Mouse (Mus musculus) stomach, embryonic 15.5 days (tissue): ENCODE measurements around the gene 6030408B16Rik. TPM values are rescaled to one million over a fixed set of nuclear protein-coding genes. Genes with fewer than 3 reads are reported as not detected.
"Not testable (repeated sequence)": the region's sequence is repeated elsewhere in the genome, so short reads cannot be mapped to it uniquely, and the experiment has no call there.

Source experiments
- ATAC-seq: fragments of 200-750 bp; cut with Nextera tagmentation; 2 replicates; pipeline ENCODE4 v1.8.0; 2017; ENCODE audit warnings: low read depth, moderate number of reproducible peaks, moderate TSS enrichment; ENCODE audit not compliant: insufficient read depth, low FRiP score
- H3K27ac ChIP-seq: fragments of 300-500 bp; sonication (generic); 2 replicates; pipeline ENCODE4 v1.5.1; 2015; ENCODE audit warnings: mild to moderate bottlenecking, inconsistent platforms
- H3K27me3 ChIP-seq: fragments of 300-500 bp; sonication (generic); replicated peaks from 2 replicates; pipeline ENCODE4 v1.6.1; 2015; ENCODE audit warnings: inconsistent platforms
- H3K36me3 ChIP-seq: fragments of 300-500 bp; sonication (generic); 2 replicates; pipeline ENCODE4 v1.6.1; 2015; ENCODE audit warnings: inconsistent platforms
- H3K4me1 ChIP-seq: fragments of 300-500 bp; sonication (generic); 2 replicates; pipeline ENCODE4 v1.6.1; 2015; ENCODE audit warnings: inconsistent platforms
- H3K4me2 ChIP-seq: fragments of 300-500 bp; sonication (generic); 2 replicates; pipeline ENCODE4 v1.6.1; 2015; ENCODE audit warnings: mild to moderate bottlenecking, inconsistent platforms
- H3K4me3 ChIP-seq: fragments of 300-500 bp; sonication (generic); replicated peaks from 2 replicates; pipeline ENCODE4 v1.5.1; 2015; ENCODE audit warnings: inconsistent platforms
- H3K9ac ChIP-seq: fragments of 300-500 bp; sonication (generic); 2 replicates; pipeline ENCODE4 v1.6.1; 2015; ENCODE audit warnings: inconsistent platforms
- H3K9me3 ChIP-seq: fragments of 300-500 bp; sonication (generic); 2 replicates; pipeline ENCODE4 v1.6.1; 2016; ENCODE audit warnings: inconsistent platforms
- WGBS: fragments of 180-500 bp; shearing (Covaris S2); methylation state at CpG from one replicate; pipeline ENCODE4 v1.1.7; 2015; 5-methylcytosine and 5-hydroxymethylcytosine counted together
- polyA plus RNA-seq: library from polyadenylated mRNA; unstranded; fragments of >200 nt; fragmentation: Nextera tagmentation; extraction: Ambion mirVana; gene quantifications from 2 replicates; pipeline ENCODE4 v1.2.1, GENCODE M21; 2015

Gene 6030408B16Rik
- polyA plus RNA-seq, 1 experiment from 2014 or later, result 11.6 TPM

- 39% methylated on average over 14 of the region's 14 CpGs for WGBS
- H3K9ac ChIP-seq, result no peak overlapping the region
- no peaks in the 10 kb centered on the region for H3K9me3 ChIP-seq
- no peak overlapping the region for H3K4me2 ChIP-seq
- peaks cover 16% of the 10 kb centered on the region for H3K4me1 ChIP-seq
- ATAC-seq, result no peak
- no peaks in the 10 kb centered on the region for H3K36me3 ChIP-seq
- H3K27ac ChIP-seq, result no peak overlapping the region
- H3K27me3 ChIP-seq, result no peaks in the 10 kb centered on the region
- no peak overlapping the region for H3K4me3 ChIP-seq
Measured at GRCm38 (mm10) chr15:101318889-101319765, 26.1 kb downstream of the 6030408B16Rik start.

DNA sequence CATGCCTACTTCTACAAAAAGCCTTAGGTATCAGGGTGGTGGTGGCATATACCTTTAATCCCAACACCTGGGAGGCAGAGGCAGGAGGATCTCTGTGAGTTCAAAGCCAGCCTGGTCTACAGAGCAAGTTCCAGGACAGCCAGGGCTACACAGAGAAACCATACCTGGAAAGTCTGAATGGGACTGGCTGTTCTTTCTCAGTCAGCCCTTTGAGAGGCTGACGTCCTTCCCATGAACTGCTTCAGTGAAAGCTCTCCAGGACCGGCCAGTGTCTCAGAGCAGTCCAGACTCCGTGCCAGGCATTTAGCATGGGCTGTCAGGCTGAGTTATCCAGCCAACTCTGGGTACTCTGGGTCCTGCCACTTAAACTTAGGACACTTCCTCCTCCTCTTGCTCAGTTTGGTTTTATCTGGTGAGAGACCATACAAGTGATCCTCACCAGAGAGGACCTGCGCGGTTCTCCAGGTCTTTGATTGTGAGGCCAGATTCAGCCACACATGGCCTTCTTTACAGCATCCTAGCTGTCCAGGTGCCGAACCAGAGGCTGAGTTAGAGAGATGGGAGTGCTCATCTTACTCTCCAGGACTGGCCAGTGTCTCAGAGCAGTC, 27.1 kb downstream of the 6030408B16Rik start:
- Histone ChIP-seq H3K27ac (peak overlapping the region; percentile 42; the same call in 1 of the 2 replicates), H3K4me2 (no peak overlapping the region), H3K9me3 (no peaks in the 10 kb centered on the region), H3K4me3 (no peak overlapping the region), H3K9ac (no peak overlapping the region), H3K27me3 (no peaks in the 10 kb centered on the region), H3K4me1 (peaks cover 16% of the 10 kb centered on the region), H3K36me3 (no peaks in the 10 kb centered on the region)
- ATAC-seq, result no peak
- WGBS, result 65% methylated on average over 6 of the region's 6 CpGs

DNA sequence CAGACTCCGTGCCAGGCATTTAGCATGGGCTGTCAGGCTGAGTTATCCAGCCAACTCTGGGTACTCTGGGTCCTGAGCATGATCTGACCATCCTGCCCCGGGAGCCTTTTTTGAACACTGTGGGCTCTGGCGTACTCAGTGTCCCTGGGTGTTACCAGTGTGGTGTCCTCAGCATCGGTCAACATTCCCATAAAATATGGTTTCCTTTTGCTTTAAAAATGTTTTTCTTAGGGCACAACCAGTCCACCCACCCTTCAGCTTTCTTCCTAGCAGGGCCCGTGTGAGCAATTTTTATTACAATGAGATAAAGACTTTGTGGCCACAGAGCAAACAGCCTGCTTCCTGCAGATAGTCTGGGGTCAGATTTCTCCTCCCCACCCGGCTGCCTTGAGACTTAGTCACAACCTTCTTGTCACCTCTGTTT, 27.6 kb downstream of the 6030408B16Rik start:
- Histone ChIP-seq H3K9me3 (no peaks in the 10 kb centered on the region), H3K4me1 (peaks cover 15% of the 10 kb centered on the region), H3K36me3 (no peaks in the 10 kb centered on the region), H3K27me3 (no peaks in the 10 kb centered on the region), H3K4me2 (no peak overlapping the region), H3K27ac (peak overlapping the region; percentile 42; the same call in 1 of the 2 replicates), H3K4me3 (no peak overlapping the region), H3K9ac (no peak overlapping the region)
- WGBS, result 43% methylated on average over 6 of the region's 6 CpGs
- no peak for ATAC-seq

DNA sequence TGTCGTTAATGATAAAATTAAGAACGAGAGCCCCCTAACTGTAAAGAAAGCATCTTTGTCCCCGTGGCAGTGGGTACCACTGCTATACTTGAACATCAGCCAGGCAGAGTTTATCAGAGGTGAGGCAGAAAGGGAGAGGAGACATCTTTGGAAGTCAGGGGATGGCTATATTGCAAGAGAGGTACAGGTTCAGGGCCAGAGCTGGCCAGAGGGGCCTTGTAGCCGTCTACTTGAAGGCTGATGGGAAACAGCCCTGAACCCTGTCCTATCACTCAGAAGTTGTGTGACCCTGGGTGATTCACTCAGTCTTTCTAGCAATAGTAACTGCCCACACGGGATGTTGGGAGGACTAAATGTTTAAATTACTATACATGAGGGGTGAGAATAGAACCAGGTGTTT, 28.1 kb downstream of the 6030408B16Rik start:
- no peak overlapping the region for H3K9ac ChIP-seq
- H3K27me3 ChIP-seq, result no peaks in the 10 kb centered on the region
- H3K27ac ChIP-seq, result 0 out of 2 replicates have a peak overlapping the region, but pooled peaks have one; percentile 33
- H3K36me3 ChIP-seq, result no peaks in the 10 kb centered on the region
- no peaks in the 10 kb centered on the region for H3K9me3 ChIP-seq
- peaks cover 16% of the 10 kb centered on the region for H3K4me1 ChIP-seq
- 36% methylated on average over 5 of the region's 5 CpGs for WGBS
- H3K4me3 ChIP-seq, result no peak overlapping the region
- H3K4me2 ChIP-seq, result no peak overlapping the region
- no peak for ATAC-seq

DNA sequence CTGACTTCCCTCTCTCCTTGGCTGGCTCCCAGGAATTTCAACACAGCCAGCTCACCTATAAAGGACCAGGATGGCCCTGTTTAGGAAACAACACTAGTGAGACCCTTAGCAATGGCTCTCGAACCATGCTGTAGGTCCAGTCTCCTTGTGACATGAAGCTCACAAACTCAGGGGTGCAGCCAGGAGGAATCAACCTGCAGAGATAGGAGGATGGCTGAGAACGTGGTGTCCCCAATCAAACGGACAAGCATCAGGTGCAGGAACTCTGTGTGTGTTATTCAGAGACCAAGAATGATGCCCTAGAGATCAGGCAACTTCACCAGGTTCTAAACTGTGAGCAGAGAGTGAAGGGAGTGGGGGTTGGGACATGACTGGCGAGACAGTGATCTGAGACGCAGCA, 29.1 kb downstream of the 6030408B16Rik start:
- H3K4me1 ChIP-seq, result peaks cover 26% of the 10 kb centered on the region
- H3K27me3 ChIP-seq, result no peaks in the 10 kb centered on the region
- no peak for ATAC-seq
- H3K27ac ChIP-seq, result no peak overlapping the region
- 85% methylated on average over 5 of the region's 5 CpGs for WGBS
- no peaks in the 10 kb centered on the region for H3K36me3 ChIP-seq
- no peak overlapping the region for H3K4me3 ChIP-seq
- no peak overlapping the region for H3K4me2 ChIP-seq
- no peaks in the 10 kb centered on the region for H3K9me3 ChIP-seq
- H3K9ac ChIP-seq, result no peak overlapping the region

- no peaks in the 10 kb centered on the region for H3K36me3 ChIP-seq
- H3K9me3 ChIP-seq, result no peaks in the 10 kb centered on the region
- no peak overlapping the region for H3K4me2 ChIP-seq
- H3K27me3 ChIP-seq, result no peaks in the 10 kb centered on the region
- H3K4me3 ChIP-seq, result no peak overlapping the region
- no peak overlapping the region for H3K27ac ChIP-seq
- no peak overlapping the region for H3K9ac ChIP-seq
- ATAC-seq, result no peak
- 88% methylated on average over 7 of the region's 7 CpGs for WGBS
- H3K4me1 ChIP-seq, result peaks cover 26% of the 10 kb centered on the region
Measured at GRCm38 (mm10) chr15:101322640-101323039, 29.6 kb downstream of the 6030408B16Rik start.

- Histone ChIP-seq H3K9me3 (no peaks in the 10 kb centered on the region), H3K4me3 (no peak overlapping the region), H3K4me2 (no peak overlapping the region), H3K9ac (no peak overlapping the region), H3K27me3 (no peaks in the 10 kb centered on the region), H3K36me3 (no peaks in the 10 kb centered on the region), H3K27ac (no peak overlapping the region), H3K4me1 (peaks cover 26% of the 10 kb centered on the region)
- ATAC-seq, result no peak
- WGBS, result 94% methylated on average over 5 of the region's 5 CpGs
Measured at GRCm38 (mm10) chr15:101323511-101323910, 30.5 kb downstream of the 6030408B16Rik start.

GRCm38 (mm10) chr15:101324409-101324808, 31.4 kb downstream of the 6030408B16Rik start:
- not testable (repeated sequence) for H3K9ac ChIP-seq, H3K27me3 ChIP-seq, H3K36me3 ChIP-seq, H3K27ac ChIP-seq, H3K4me2 ChIP-seq, ATAC-seq, H3K4me3 ChIP-seq, H3K9me3 ChIP-seq
- peaks cover 21% of the 10 kb centered on the region for H3K4me1 ChIP-seq

DNA sequence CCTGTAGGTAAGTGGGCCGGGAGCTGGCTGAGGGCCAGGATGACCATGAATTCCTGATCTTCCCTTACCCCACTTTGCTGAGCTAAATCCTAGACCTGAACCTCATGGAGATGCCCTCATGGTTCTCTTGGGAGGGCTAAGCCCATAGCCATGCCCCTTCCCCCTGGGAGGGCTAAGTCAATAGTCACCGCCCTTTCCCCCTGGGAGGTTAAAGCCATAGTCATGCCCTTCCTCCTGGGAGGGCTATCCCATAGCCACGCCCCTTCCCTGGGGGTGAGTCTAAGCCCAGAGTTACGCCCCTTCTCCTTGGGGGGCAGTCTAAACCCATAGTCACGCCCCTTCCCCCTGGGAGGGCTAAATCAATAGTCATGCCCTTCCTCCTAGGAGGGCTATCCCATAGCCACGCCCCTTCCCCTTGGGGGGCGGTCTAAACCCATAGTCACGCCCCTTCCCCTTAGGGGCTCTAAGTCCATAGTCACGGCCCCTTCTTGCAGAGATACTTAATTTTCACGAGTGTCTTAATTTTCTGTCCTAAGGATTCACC, 33.1 kb downstream of the 6030408B16Rik start:
- WGBS, result 39% methylated on average over 10 of the region's 10 CpGs
- Histone ChIP-seq H3K4me1 (peaks cover 28% of the 10 kb centered on the region), H3K36me3 (no peaks in the 10 kb centered on the region), H3K27ac (peak overlapping the region; percentile 54; the same call in 1 of the 2 replicates), H3K9me3 (no peaks in the 10 kb centered on the region), H3K4me3 (no peak overlapping the region), H3K4me2 (no peak overlapping the region), H3K9ac (no peak overlapping the region), H3K27me3 (no peaks in the 10 kb centered on the region)
- no peak for ATAC-seq

DNA sequence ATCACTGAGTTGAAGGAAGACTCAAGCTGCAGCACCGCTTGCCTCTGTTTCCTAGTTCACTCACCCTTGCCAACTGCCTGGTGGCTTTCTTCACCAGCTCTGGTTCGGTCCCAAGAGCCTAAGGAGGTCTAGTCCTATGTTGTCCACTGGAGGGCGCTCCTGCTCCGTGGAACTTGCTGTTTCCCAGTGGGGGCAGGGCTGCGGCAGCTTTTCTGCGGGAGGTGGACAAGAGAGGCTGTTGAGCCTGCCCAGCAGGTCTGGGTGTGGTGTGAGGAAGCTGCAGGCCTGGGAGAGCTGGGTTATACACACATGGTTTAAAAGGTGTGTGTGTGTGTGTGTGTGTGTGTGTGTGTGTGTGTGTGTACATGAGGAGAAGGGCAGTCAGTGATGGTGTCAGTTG, 34.3 kb downstream of the 6030408B16Rik start:
- Histone ChIP-seq H3K36me3 (no peaks in the 10 kb centered on the region), H3K4me2 (no peak overlapping the region), H3K4me3 (no peak overlapping the region), H3K27ac (peak overlapping the region; percentile 67), H3K4me1 (peaks cover 30% of the 10 kb centered on the region), H3K9me3 (no peaks in the 10 kb centered on the region), H3K27me3 (no peaks in the 10 kb centered on the region), H3K9ac (no peak overlapping the region)
- WGBS, result 6% methylated on average over 6 of the region's 6 CpGs
- peak; percentile 82 for ATAC-seq

- H3K9ac ChIP-seq, result no peak overlapping the region
- no peak overlapping the region for H3K4me2 ChIP-seq
- peak overlapping the region; percentile 51 for H3K27ac ChIP-seq
- no peaks in the 10 kb centered on the region for H3K9me3 ChIP-seq
- 62% methylated on average over 3 of the region's 3 CpGs for WGBS
- peaks cover 30% of the 10 kb centered on the region for H3K4me1 ChIP-seq
- H3K27me3 ChIP-seq, result no peaks in the 10 kb centered on the region
- H3K36me3 ChIP-seq, result no peaks in the 10 kb centered on the region
- ATAC-seq, result no peak
- no peak overlapping the region for H3K4me3 ChIP-seq
Measured at GRCm38 (mm10) chr15:101328876-101329563, 36.0 kb downstream of the 6030408B16Rik start.

- Histone ChIP-seq H3K9ac (no peak overlapping the region), H3K27ac (peak overlapping the region; percentile 51), H3K4me3 (no peak overlapping the region), H3K4me1 (peaks cover 30% of the 10 kb centered on the region), H3K36me3 (no peaks in the 10 kb centered on the region), H3K9me3 (no peaks in the 10 kb centered on the region), H3K27me3 (no peaks in the 10 kb centered on the region), H3K4me2 (no peak overlapping the region)
- 75% methylated on average over 3 of the region's 3 CpGs for WGBS
- ATAC-seq, result no peak
Measured at GRCm38 (mm10) chr15:101329564-101329892, 36.5 kb downstream of the 6030408B16Rik start.
